Mouse (Mus musculus) MEL (cell line): ENCODE data around the gene Mxd4. TPM values are rescaled to one million over a fixed set of nuclear protein-coding genes. Genes with fewer than 3 reads are reported as not detected.

Source experiments
- DNase-seq: peaks from one replicate; pipeline ENCODE4 v3.0.0; 2011; ENCODE audit warnings: low read depth, low spot score
- H3K27ac ChIP-seq: 2 replicates; pipeline ENCODE4 v1.5.1; 2012; ENCODE audit warnings: low read depth, mild to moderate bottlenecking, control low read depth, low read length, moderate library complexity; ENCODE audit not compliant: control insufficient read depth
- H3K27me3 ChIP-seq, 2 experiments: fragments of 150-350 bp in 1 of 2; sonication (generic) in 1 of 2; 2 replicates each; pipeline ENCODE4 v1.6.1; 2012; ENCODE audit warnings: low read length in 2 of 2, mild to moderate bottlenecking in 2 of 2, improper control_type of control experiment in 1 of 2, moderate library complexity in 1 of 2; ENCODE audit not compliant: insufficient read depth in 2 of 2, control insufficient read depth in 1 of 2
- H3K36me3 ChIP-seq, 2 experiments: 2 replicates each; pipeline ENCODE4 v1.6.1; 2012 to 2014; ENCODE audit warnings: low read length in 2 of 2, improper control_type of control experiment in 1 of 2, inconsistent platforms in 1 of 2, mild to moderate bottlenecking in 1 of 2; ENCODE audit not compliant: insufficient read depth in 2 of 2, control insufficient read depth in 1 of 2
- H3K4me1 ChIP-seq, 2 experiments: fragments of 150-350 bp in 1 of 2; sonication (generic) in 1 of 2; 2 replicates each; pipeline ENCODE4 v1.6.1; 2012; ENCODE audit warnings: low read length in 2 of 2, improper control_type of control experiment in 1 of 2, mild to moderate bottlenecking in 1 of 2; ENCODE audit not compliant: insufficient read depth in 2 of 2, control insufficient read depth in 1 of 2
- H3K4me3 ChIP-seq, 2 experiments: fragments of 150-350 bp in 1 of 2; sonication (generic) in 1 of 2; 2 replicates each; pipeline ENCODE4 v1.5.1; 2012; ENCODE audit warnings: low read depth in 2 of 2, low read length in 2 of 2, mild to moderate bottlenecking in 2 of 2, moderate library complexity in 2 of 2, control low read depth in 1 of 2, improper control_type of control experiment in 1 of 2; ENCODE audit not compliant: control insufficient read depth in 1 of 2, insufficient read depth in 1 of 2
- H3K79me2 ChIP-seq: 2 replicates; pipeline ENCODE4 v1.6.1; 2012; ENCODE audit warnings: mild to moderate bottlenecking, low read length, moderate library complexity; ENCODE audit not compliant: control insufficient read depth, poor library complexity, insufficient read depth
- H3K9ac ChIP-seq: 2 replicates; pipeline ENCODE4 v1.6.1; 2012; ENCODE audit warnings: low read depth, mild to moderate bottlenecking, control low read depth, low read length, moderate library complexity; ENCODE audit not compliant: control insufficient read depth, poor library complexity, severe bottlenecking
- H3K9me3 ChIP-seq: fragments of 150-350 bp; sonication (generic); replicated peaks from 2 replicates; pipeline ENCODE4 v1.6.1; 2012; ENCODE audit warnings: mild to moderate bottlenecking, low read length, improper control_type of control experiment, moderate library complexity; ENCODE audit not compliant: insufficient read depth
- CHD1 ChIP-seq: IDR thresholded peaks from 2 replicates; pipeline ENCODE4 v1.6.1; 2012; ENCODE audit warnings: low read depth, mild to moderate bottlenecking, inconsistent platforms, low read length, improper control_type of control experiment
- ELF1 ChIP-seq: IDR thresholded peaks from 2 replicates; pipeline ENCODE4 v1.6.1; 2014; ENCODE audit warnings: low read depth, mild to moderate bottlenecking, inconsistent platforms, low read length, improper control_type of control experiment, moderate library complexity
- EP300 ChIP-seq, 2 experiments: IDR thresholded peaks; 2 replicates each; pipeline ENCODE4 v1.6.1; 2011; ENCODE audit warnings: improper control_type of control experiment in 2 of 2, low read length in 2 of 2, low read depth in 1 of 2, mild to moderate bottlenecking in 1 of 2
- GATA1 ChIP-seq: IDR thresholded peaks from 2 replicates; pipeline ENCODE4 v1.6.1; 2011; ENCODE audit warnings: low read depth, low read length, improper control_type of control experiment
- MAZ ChIP-seq: IDR thresholded peaks from 2 replicates; pipeline ENCODE4 v1.6.1; 2012; ENCODE audit warnings: low read depth, mild to moderate bottlenecking, inconsistent platforms, low read length, improper control_type of control experiment
- MXI1 ChIP-seq: IDR thresholded peaks from 2 replicates; pipeline ENCODE4 v1.6.1; 2011; ENCODE audit warnings: mild to moderate bottlenecking, low read depth, low read length, improper control_type of control experiment
- MYB ChIP-seq: IDR thresholded peaks from 2 replicates; pipeline ENCODE4 v1.6.1; 2011; ENCODE audit warnings: mild to moderate bottlenecking, low read depth, low read length, improper control_type of control experiment
- MYC ChIP-seq: IDR thresholded peaks from 2 replicates; pipeline ENCODE4 v1.6.1; 2011; ENCODE audit warnings: low read depth, mild to moderate bottlenecking, low read length, improper control_type of control experiment, moderate library complexity
- NELFE ChIP-seq: IDR thresholded peaks from 2 replicates; pipeline ENCODE4 v1.6.1; 2011; ENCODE audit warnings: low read depth, low read length, improper control_type of control experiment
- RAD21 ChIP-seq: IDR thresholded peaks from 2 replicates; pipeline ENCODE4 v1.6.1; 2011; ENCODE audit warnings: mild to moderate bottlenecking, low read depth, low read length, improper control_type of control experiment
- SMC3 ChIP-seq: IDR thresholded peaks from 2 replicates; pipeline ENCODE4 v1.6.1; 2011; ENCODE audit warnings: low read depth, low read length, improper control_type of control experiment
- TAL1 ChIP-seq: IDR thresholded peaks from 2 replicates; pipeline ENCODE4 v1.6.1; 2012; ENCODE audit warnings: mild to moderate bottlenecking, inconsistent platforms, low read length, moderate library complexity, mixed read lengths
- TCF12 ChIP-seq: IDR thresholded peaks from 2 replicates; pipeline ENCODE4 v1.6.1; 2014; ENCODE audit warnings: low read depth, mild to moderate bottlenecking, inconsistent platforms, low read length, improper control_type of control experiment, moderate library complexity
- UBTF ChIP-seq: IDR thresholded peaks from 2 replicates; pipeline ENCODE4 v1.6.1; 2012; ENCODE audit warnings: low read depth, mild to moderate bottlenecking, inconsistent platforms, low read length, improper control_type of control experiment, moderate library complexity, borderline replicate concordance; ENCODE audit not compliant: insufficient read depth
- USF2 ChIP-seq, 2 experiments: IDR thresholded peaks; 2 replicates each; pipeline ENCODE4 v1.6.1; 2011 to 2012; ENCODE audit warnings: improper control_type of control experiment in 2 of 2, low read length in 2 of 2, borderline replicate concordance in 1 of 2, inconsistent platforms in 1 of 2, low read depth in 1 of 2, mild to moderate bottlenecking in 1 of 2; ENCODE audit not compliant: insufficient read depth in 1 of 2
- ZKSCAN1 ChIP-seq: IDR thresholded peaks from 2 replicates; pipeline ENCODE4 v1.6.1; 2012; ENCODE audit warnings: low read depth, mild to moderate bottlenecking, inconsistent platforms, low read length, improper control_type of control experiment, moderate library complexity
- polyA plus RNA-seq, 2 experiments: library from polyadenylated mRNA; stranded (reverse) in 1 of 2; unstranded in 1 of 2; fragments of >175 nt in 1 of 2; fragments of >200 nt in 1 of 2; gene quantifications; 2 replicates each; pipeline versions ENCODE4 v1.2.1 to v1.2.4; 2012; ENCODE audit warnings: low replicate concordance in 2 of 2, low read depth in 1 of 2; ENCODE audit not compliant: insufficient read length in 2 of 2, insufficient read depth in 1 of 2, missing spikeins in 1 of 2
- total RNA-seq: library from RNA; depleted of rRNA; stranded (reverse); fragments of 300-350 nt; gene quantifications from 2 replicates; pipeline ENCODE4 v1.2.3, GENCODE M21; 2012

The Mxd4 gene
- total and polyA plus RNA-seq, 3 experiments = 9.7 to 13.3 TPM; not detected in 1

- H3K9me3 ChIP-seq = no peaks in the 10 kb centered on the region
- no peak for TF ChIP-seq TAL1
- TF ChIP-seq ELF1 = no peak
- no peak for TF ChIP-seq CHD1
- TF ChIP-seq TCF12 = no peak
- no peak for TF ChIP-seq GATA1
- TF ChIP-seq ZKSCAN1 = no peak
- H3K9ac ChIP-seq = no peak overlapping the region
- no peak overlapping the region for H3K27ac ChIP-seq
- H3K4me3 ChIP-seq = no peak overlapping the region
- H3K79me2 ChIP-seq = no peaks in the 10 kb centered on the region
- peaks cover 10 to 11% of the 10 kb centered on the region in 2 experiments for H3K27me3 ChIP-seq
- DNase-seq = no peak
- no peaks in the 10 kb centered on the region for H3K36me3 ChIP-seq
- H3K4me1 ChIP-seq = no peaks in the 10 kb centered on the region
These were observed 9.7 kb upstream of the Mxd4 start for GRCm38 (mm10) chr5:34197243-34197642.

DNA sequence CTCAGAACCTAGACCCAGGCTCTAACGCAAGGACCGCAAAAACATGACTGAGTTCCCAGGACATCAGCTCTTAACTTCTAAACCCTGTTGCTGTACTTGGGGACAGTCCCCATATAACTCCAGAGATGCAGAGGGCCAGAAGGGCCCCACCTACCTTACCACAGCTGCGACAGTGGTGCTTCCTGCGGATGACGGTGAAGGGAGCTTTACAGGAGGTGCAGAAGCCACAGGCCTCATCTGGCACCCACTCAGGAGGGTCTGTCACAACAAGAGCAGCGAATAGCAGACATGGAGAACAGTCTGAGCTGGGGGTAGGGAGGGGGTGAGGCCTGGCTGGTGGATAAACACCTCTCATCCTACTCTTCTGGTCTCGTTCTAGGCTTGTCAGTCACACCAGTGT is 8.9 kb upstream of the Mxd4 start:
- TF ChIP-seq MYB (no peak), MXI1 (no peak), UBTF (no peak), MYC (no peak), TCF12 (no peak), MAZ (no peak), GATA1 (no peak), USF2 (IDR thresholded peaks at IDR 0.05; ENCODE audit: borderline replicate concordance in 1 of 2, insufficient read depth in 1 of 2, low read depth in 1 of 2, low read length in 2 of 2) (no peak), SMC3 (no peak), RAD21 (no peak), ELF1 (no peak), NELFE (no peak), EP300 (IDR thresholded peaks at IDR 0.05; ENCODE audit: low read depth in 1 of 2, low read length in 2 of 2) (no peak)
- Histone ChIP-seq H3K36me3 (no peaks in the 10 kb centered on the region), H3K27me3 (peaks cover 10 to 11% of the 10 kb centered on the region in 2 experiments), H3K4me3 (no peak overlapping the region), H3K4me1 (no peaks in the 10 kb centered on the region), H3K79me2 (no peaks in the 10 kb centered on the region), H3K9ac (no peak overlapping the region), H3K27ac (no peak overlapping the region), H3K9me3 (no peaks in the 10 kb centered on the region)
- DNase-seq = no peak
